Mouse (Mus musculus): ENCODE measurements around the gene Gm21663.
A peak's percentile ranks its signal among the peaks of the same experiment; 100 is the strongest.
"Not testable (repeated sequence)": the region's sequence is repeated elsewhere in the genome, so short reads cannot be mapped to it uniquely, and the experiment has no call there.

Gene Gm21663

GRCm38 (mm10) chr5:25942281-25942680 is at the start of gene Gm21663:
TSS of gene Gm21663 (minus strand) at chr5:25942381.
- H3K9me3 ChIP-seq (ENCODE audit: low read length); H3K27me3 ChIP-seq (ENCODE audit: insufficient read depth, low read length); H3K36me3 ChIP-seq (ENCODE audit: insufficient read depth, low read length); H3K4me1 ChIP-seq (replicated peaks; ENCODE audit: low read depth, low read length); H3K4me3 ChIP-seq (replicated peaks; ENCODE audit: low read length): not testable (repeated sequence)

GRCm38 (mm10) chr5:25988550-25988949 is 46.4 kb upstream of the Gm21663 start, which contains the start of gene Gm21698:
TSS of gene Gm21698 (minus strand) at chr5:25988650.
- not testable (repeated sequence) for H3K4me1 ChIP-seq (replicated peaks; ENCODE audit: low read depth, low read length); H3K27me3 ChIP-seq (ENCODE audit: insufficient read depth, low read length); H3K4me3 ChIP-seq (replicated peaks; ENCODE audit: low read length); H3K9me3 ChIP-seq (ENCODE audit: low read length); H3K36me3 ChIP-seq (ENCODE audit: insufficient read depth, low read length)

- not testable (repeated sequence) for H3K4me1 ChIP-seq (replicated peaks; ENCODE audit: low read depth, low read length); H3K9me3 ChIP-seq (ENCODE audit: low read length); H3K4me3 ChIP-seq (replicated peaks; ENCODE audit: low read length); H3K27me3 ChIP-seq (ENCODE audit: insufficient read depth, low read length); H3K36me3 ChIP-seq (ENCODE audit: insufficient read depth, low read length)
These were observed 30.4 kb upstream of the Gm21663 start, which contains the start of gene Gm21680 for GRCm38 (mm10) chr5:25972563-25972962. TSS of gene Gm21680 (minus strand) at chr5:25972663.

GRCm38 (mm10) chr5:25957050-25957449 is 14.9 kb upstream of the Gm21663 start:
- H3K27me3 ChIP-seq (ENCODE audit: insufficient read depth, low read length): peaks cover 17% of the 10 kb centered on the region
- H3K4me3 ChIP-seq (replicated peaks; ENCODE audit: low read length); H3K4me1 ChIP-seq (replicated peaks; ENCODE audit: low read depth, low read length); H3K36me3 ChIP-seq (ENCODE audit: insufficient read depth, low read length); H3K9me3 ChIP-seq (ENCODE audit: low read length): not testable (repeated sequence)

GRCm38 (mm10) chr5:25956611-25957010 is 14.4 kb upstream of the Gm21663 start:
- H3K27me3 ChIP-seq (ENCODE audit: insufficient read depth, low read length): peaks cover 17% of the 10 kb centered on the region
- peak overlapping the region; percentile 26; the same call in 1 of the 2 replicates for H3K4me3 ChIP-seq (replicated peaks; ENCODE audit: low read length)
- not testable (repeated sequence) for H3K9me3 ChIP-seq (ENCODE audit: low read length); H3K36me3 ChIP-seq (ENCODE audit: insufficient read depth, low read length); H3K4me1 ChIP-seq (replicated peaks; ENCODE audit: low read depth, low read length)

GRCm38 (mm10) chr5:25954317-25954716 is 12.1 kb upstream of the Gm21663 start, which contains the start of gene Gm21671:
TSS of gene Gm21671 (minus strand) at chr5:25954417.
- H3K36me3 ChIP-seq (ENCODE audit: insufficient read depth, low read length); H3K9me3 ChIP-seq (ENCODE audit: low read length); H3K4me3 ChIP-seq (replicated peaks; ENCODE audit: low read length); H3K4me1 ChIP-seq (replicated peaks; ENCODE audit: low read depth, low read length): not testable (repeated sequence)
- peaks cover 10% of the 10 kb centered on the region for H3K27me3 ChIP-seq (ENCODE audit: insufficient read depth, low read length)

GRCm38 (mm10) chr5:25945391-25945790 is 3.2 kb upstream of the Gm21663 start:
- not testable (repeated sequence) for H3K4me3 ChIP-seq (replicated peaks; ENCODE audit: low read length)

GRCm38 (mm10) chr5:25891321-25891720 is 50.9 kb downstream of the Gm21663 start:
- 0 out of 2 replicates have a peak, but pooled peaks cover 2% of the 10 kb centered on the region for H3K27me3 ChIP-seq (ENCODE audit: insufficient read depth, low read length)

More at GRCm38 (mm10) chr5:25945391-25945790, 3.2 kb upstream of the Gm21663 start:
- not testable (repeated sequence) for H3K27me3 ChIP-seq (ENCODE audit: insufficient read depth, low read length); H3K9me3 ChIP-seq (ENCODE audit: low read length); H3K36me3 ChIP-seq (ENCODE audit: insufficient read depth, low read length); H3K4me1 ChIP-seq (replicated peaks; ENCODE audit: low read depth, low read length)

GRCm38 (mm10) chr5:25889746-25890382 is 52.3 kb downstream of the Gm21663 start:
- no peaks in the 10 kb centered on the region for H3K36me3 ChIP-seq (ENCODE audit: insufficient read depth, low read length)
- no peak overlapping the region for H3K4me3 ChIP-seq (replicated peaks; ENCODE audit: low read length)
- H3K27me3 ChIP-seq (ENCODE audit: insufficient read depth, low read length): 0 out of 2 replicates have a peak, but pooled peaks cover 2% of the 10 kb centered on the region
- TF ChIP-seq POU5F1 (IDR thresholded peaks at IDR 0.05; ENCODE audit: borderline replicate concordance, low read length): no peak
- no peak for TF ChIP-seq CTCF (conservative IDR thresholded peaks at IDR 0.05; ENCODE audit: low read length)
- no peak for TF ChIP-seq NANOG (IDR thresholded peaks at IDR 0.05; ENCODE audit: borderline replicate concordance, low read length)
- H3K9me3 ChIP-seq (ENCODE audit: low read length): peaks cover 19% of the 10 kb centered on the region
- no peaks in the 10 kb centered on the region for H3K4me1 ChIP-seq (replicated peaks; ENCODE audit: low read depth, low read length)

More at GRCm38 (mm10) chr5:25891321-25891720, 50.9 kb downstream of the Gm21663 start:
- no peaks in the 10 kb centered on the region for H3K36me3 ChIP-seq (ENCODE audit: insufficient read depth, low read length)
- H3K4me1 ChIP-seq (replicated peaks; ENCODE audit: low read depth, low read length): no peaks in the 10 kb centered on the region
- H3K4me3 ChIP-seq (replicated peaks; ENCODE audit: low read length): no peak overlapping the region
- TF ChIP-seq POU5F1 (IDR thresholded peaks at IDR 0.05; ENCODE audit: borderline replicate concordance, low read length): no peak
- TF ChIP-seq NANOG (IDR thresholded peaks at IDR 0.05; ENCODE audit: borderline replicate concordance, low read length): no peak
- TF ChIP-seq CTCF (conservative IDR thresholded peaks at IDR 0.05; ENCODE audit: low read length): no peak
- H3K9me3 ChIP-seq (ENCODE audit: low read length): peaks cover 5% of the 10 kb centered on the region

GRCm38 (mm10) chr5:25886708-25887107 is 55.5 kb downstream of the Gm21663 start:
- no peaks in the 10 kb centered on the region for H3K4me1 ChIP-seq (replicated peaks; ENCODE audit: low read depth, low read length)
- no peak for TF ChIP-seq NANOG (IDR thresholded peaks at IDR 0.05; ENCODE audit: borderline replicate concordance, low read length)
- TF ChIP-seq POU5F1 (IDR thresholded peaks at IDR 0.05; ENCODE audit: borderline replicate concordance, low read length): no peak
- no peak for TF ChIP-seq CTCF (conservative IDR thresholded peaks at IDR 0.05; ENCODE audit: low read length)
- 0 out of 2 replicates have a peak, but pooled peaks cover 2% of the 10 kb centered on the region for H3K27me3 ChIP-seq (ENCODE audit: insufficient read depth, low read length)
- H3K4me3 ChIP-seq (replicated peaks; ENCODE audit: low read length): no peak overlapping the region
- H3K9me3 ChIP-seq (ENCODE audit: low read length): peaks cover 26% of the 10 kb centered on the region
- no peaks in the 10 kb centered on the region for H3K36me3 ChIP-seq (ENCODE audit: insufficient read depth, low read length)
